Mouse (Mus musculus): ENCODE measurements around the gene Pkdrej.

Gene Pkdrej

DNA sequence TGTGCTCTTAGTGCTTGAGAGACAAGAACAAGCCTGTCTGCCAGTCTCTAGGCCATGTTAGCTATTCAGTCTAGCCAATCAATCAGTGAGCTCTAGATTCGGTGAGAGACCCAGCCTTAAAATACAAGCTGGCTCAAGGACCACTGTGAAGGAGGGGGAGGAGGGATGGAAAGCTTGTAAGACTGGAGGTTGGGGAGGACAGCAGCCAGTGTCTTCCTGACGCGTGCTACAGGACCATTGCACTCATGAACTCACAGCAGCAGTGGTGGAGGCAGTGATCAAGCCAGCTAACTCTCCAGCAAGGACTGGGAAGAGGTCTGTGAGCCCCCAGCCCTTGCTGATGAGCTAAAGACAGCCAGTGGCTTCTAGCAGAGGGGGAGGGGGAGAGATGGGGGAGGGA lies 56.5 kb downstream of the Pkdrej start:
- DNase-seq: no peak
